Mouse (Mus musculus) forebrain, embryonic 16.5 days (tissue): ENCODE data around the gene Slc4a5. TPM values are rescaled to one million over a fixed set of nuclear protein-coding genes. Genes with fewer than 3 reads are reported as not detected.

Experiments
- ATAC-seq: fragments of 200-750 bp; cut with Nextera tagmentation; 2 replicates; pipeline ENCODE4 v1.8.0; 2017; ENCODE audit warnings: mild to moderate bottlenecking, moderate library complexity
- H3K27ac ChIP-seq: fragments of 300-500 bp; sonication (generic); 2 replicates; pipeline ENCODE4 v1.5.1; 2014; ENCODE audit warnings: low read length, control low read depth
- H3K27me3 ChIP-seq: fragments of 300-500 bp; sonication (generic); replicated peaks from 2 replicates; pipeline ENCODE4 v1.6.1; 2014; ENCODE audit warnings: low read length; ENCODE audit not compliant: control insufficient read depth, insufficient read depth
- H3K36me3 ChIP-seq: fragments of 300-500 bp; sonication (generic); 2 replicates; pipeline ENCODE4 v1.6.1; 2014; ENCODE audit not compliant: control insufficient read depth, insufficient read depth
- H3K4me1 ChIP-seq: fragments of 300-500 bp; sonication (generic); replicated peaks from 2 replicates; pipeline ENCODE4 v1.6.1; 2014; ENCODE audit warnings: low read length; ENCODE audit not compliant: control insufficient read depth, insufficient read depth
- H3K4me2 ChIP-seq: fragments of 300-500 bp; sonication (generic); 2 replicates; pipeline ENCODE4 v1.6.1; 2014; ENCODE audit warnings: mild to moderate bottlenecking, low read length, control low read depth
- H3K4me3 ChIP-seq: fragments of 300-500 bp; sonication (generic); replicated peaks from 2 replicates; pipeline ENCODE4 v1.5.1; 2014; ENCODE audit warnings: mild to moderate bottlenecking, low read length, control low read depth
- H3K9ac ChIP-seq: fragments of 300-500 bp; sonication (generic); replicated peaks from 2 replicates; pipeline ENCODE4 v1.6.1; 2014; ENCODE audit warnings: low read depth, low read length, control low read depth
- H3K9me3 ChIP-seq: fragments of 300-500 bp; sonication (generic); 2 replicates; pipeline ENCODE4 v1.6.1; 2016; ENCODE audit warnings: low read length; ENCODE audit not compliant: control insufficient read depth
- WGBS: fragments of 180-500 bp; shearing (Covaris S2); extraction: QIAGEN DNeasy Blood & Tissue Kit; methylation state at CpG from one replicate; pipeline ENCODE4 v1.1.7; 2014; 5-methylcytosine and 5-hydroxymethylcytosine counted together
- polyA plus RNA-seq: library from polyadenylated mRNA; unstranded; fragments of >200 nt; fragmentation: Nextera tagmentation; extraction: Ambion mirVana; gene quantifications from 2 replicates; pipeline ENCODE4 v1.2.1, GENCODE M21; 2015

The Slc4a5 gene
- polyA plus RNA-seq, 1 experiment from 2014 or later, result 0.52 TPM

DNA sequence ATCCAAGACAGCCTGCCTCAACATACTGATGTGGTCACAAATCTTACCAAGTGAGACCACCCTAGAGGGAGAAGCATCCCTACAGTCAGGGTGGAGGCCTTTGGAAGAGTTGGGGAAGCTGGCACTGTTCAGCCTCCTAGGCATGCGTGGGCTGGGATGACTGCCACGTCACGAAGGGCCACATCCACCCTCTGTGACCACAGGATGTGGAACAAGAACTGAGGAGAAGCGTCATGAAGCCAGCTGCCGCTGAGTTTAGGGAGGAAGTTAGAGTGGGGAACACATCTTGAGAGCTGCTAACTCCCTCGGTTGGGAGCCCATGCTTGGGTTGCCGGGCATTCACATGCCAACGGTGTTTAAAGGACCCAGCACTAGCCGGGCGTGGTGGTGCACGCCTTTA, 54.1 kb downstream of the Slc4a5 start:
- H3K27me3 ChIP-seq, result no peaks in the 10 kb centered on the region
- H3K4me3 ChIP-seq, result no peak overlapping the region
- no peak for ATAC-seq
- no peak overlapping the region for H3K4me2 ChIP-seq
- H3K27ac ChIP-seq, result no peak overlapping the region
- H3K9me3 ChIP-seq, result no peaks in the 10 kb centered on the region
- H3K4me1 ChIP-seq, result no peaks in the 10 kb centered on the region
- H3K9ac ChIP-seq, result no peak overlapping the region
- H3K36me3 ChIP-seq, result no peaks in the 10 kb centered on the region
- WGBS, result 88% methylated on average over 11 of the region's 11 CpGs

DNA sequence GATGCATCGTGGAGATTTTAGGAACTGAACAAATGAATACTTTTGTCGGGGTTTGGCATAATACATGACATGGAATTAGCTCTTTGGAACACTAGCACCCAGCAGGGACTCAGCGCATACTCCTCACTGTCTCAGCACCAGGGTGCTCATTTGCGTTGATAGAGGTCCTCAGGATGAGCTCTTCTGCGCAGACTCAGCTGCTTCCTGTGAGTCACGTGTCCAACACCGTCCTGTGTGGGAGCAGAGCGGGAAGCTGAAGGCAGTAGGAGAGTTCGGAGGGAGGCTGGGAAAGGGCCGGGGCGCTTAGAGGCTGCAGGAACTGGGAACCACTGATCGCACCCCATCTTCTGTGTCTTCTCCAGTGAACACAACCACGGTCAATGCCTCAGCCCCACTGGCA, 57.5 kb downstream of the Slc4a5 start:
- WGBS, result 77% methylated on average over 13 of the region's 13 CpGs
- Histone ChIP-seq H3K4me1 (no peaks in the 10 kb centered on the region), H3K9me3 (0 out of 2 replicates have a peak, but pooled peaks cover 3% of the 10 kb centered on the region), H3K27ac (no peak overlapping the region), H3K9ac (no peak overlapping the region), H3K36me3 (no peaks in the 10 kb centered on the region), H3K4me2 (no peak overlapping the region), H3K27me3 (no peaks in the 10 kb centered on the region), H3K4me3 (no peak overlapping the region)
- no peak for ATAC-seq

DNA sequence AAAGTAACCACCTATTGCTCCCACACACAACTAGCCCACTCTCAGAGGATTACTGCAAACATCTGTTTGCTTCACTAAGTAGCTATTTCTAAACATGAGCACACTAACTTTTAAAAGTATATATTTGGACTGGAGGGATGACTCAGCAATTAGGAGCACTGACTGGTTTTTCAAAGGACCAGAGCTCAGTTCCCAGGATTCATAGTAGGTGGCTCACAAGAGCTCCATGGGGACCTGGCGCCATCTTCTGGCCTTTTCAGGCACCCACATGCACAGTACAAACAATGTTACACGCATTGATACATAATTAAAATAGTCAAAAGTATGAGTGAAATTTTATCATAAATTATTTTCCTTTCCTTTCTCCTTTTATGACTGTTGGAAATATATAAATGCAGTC, 59.3 kb downstream of the Slc4a5 start:
- Histone ChIP-seq H3K4me3 (no peak overlapping the region), H3K9me3 (0 out of 2 replicates have a peak, but pooled peaks cover 3% of the 10 kb centered on the region), H3K27ac (no peak overlapping the region), H3K4me2 (no peak overlapping the region), H3K9ac (no peak overlapping the region), H3K4me1 (no peaks in the 10 kb centered on the region), H3K36me3 (no peaks in the 10 kb centered on the region), H3K27me3 (no peaks in the 10 kb centered on the region)
- WGBS, result 24% methylated on average over 2 of the region's 2 CpGs
- ATAC-seq, result no peak

DNA sequence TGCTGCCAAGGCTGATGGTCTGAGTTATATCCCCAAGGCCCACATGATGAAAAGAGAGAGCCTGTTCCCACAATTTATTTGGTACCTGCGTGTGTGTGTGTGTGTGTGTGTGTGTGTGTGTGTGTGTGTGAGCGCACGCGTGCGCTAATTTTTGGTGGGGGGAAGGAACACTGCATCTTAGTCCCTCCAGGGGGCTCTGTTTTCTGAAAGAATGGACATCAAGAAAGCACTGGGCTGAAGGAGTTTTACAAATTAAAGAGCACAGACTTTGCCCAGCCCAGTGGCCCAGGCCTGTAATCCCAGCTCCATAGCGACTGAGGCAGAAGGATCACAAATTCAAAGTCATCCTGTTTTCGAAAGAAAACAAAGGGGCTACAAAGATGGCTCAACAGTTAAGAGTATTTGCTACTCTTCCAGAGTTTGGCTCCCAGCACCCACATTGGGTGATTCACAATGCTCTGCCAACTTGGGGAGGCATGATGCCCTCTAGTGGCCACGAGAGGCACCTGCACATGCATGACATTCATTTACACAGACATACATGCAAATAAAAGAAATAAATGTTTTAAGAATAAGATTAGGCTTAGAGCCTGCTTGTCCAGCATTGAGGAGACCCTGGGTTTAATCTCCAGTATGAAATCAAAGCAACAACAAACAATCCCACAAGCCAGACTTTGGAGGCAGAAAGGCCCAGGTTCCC, 60.8 kb downstream of the Slc4a5 start:
- no peak for ATAC-seq
- Histone ChIP-seq H3K9ac (no peak overlapping the region), H3K36me3 (no peaks in the 10 kb centered on the region), H3K9me3 (0 out of 2 replicates have a peak, but pooled peaks cover 3% of the 10 kb centered on the region), H3K27me3 (no peaks in the 10 kb centered on the region), H3K4me1 (no peaks in the 10 kb centered on the region), H3K4me3 (no peak overlapping the region), H3K27ac (no peak overlapping the region), H3K4me2 (no peak overlapping the region)
- 81% methylated on average over 8 of the region's 8 CpGs for WGBS

GRCm38 (mm10) chr6:83300447-83301229, 81.0 kb downstream of the Slc4a5 start:
- H3K9me3 ChIP-seq, result no peaks in the 10 kb centered on the region
- no peaks in the 10 kb centered on the region for H3K4me1 ChIP-seq
- H3K9ac ChIP-seq, result no peak overlapping the region
- no peak overlapping the region for H3K4me2 ChIP-seq
- H3K27me3 ChIP-seq, result no peaks in the 10 kb centered on the region
- H3K4me3 ChIP-seq, result no peak overlapping the region
- 81% methylated on average over 7 of the region's 7 CpGs for WGBS
- ATAC-seq, result no peak
- H3K36me3 ChIP-seq, result no peaks in the 10 kb centered on the region
- H3K27ac ChIP-seq, result no peak overlapping the region

- no peak overlapping the region for H3K4me3 ChIP-seq
- no peak overlapping the region for H3K9ac ChIP-seq
- H3K36me3 ChIP-seq, result peaks cover 4% of the 10 kb centered on the region; the same call in 1 of the 2 replicates
- 98% methylated on average over 2 of the region's 2 CpGs for WGBS
- no peaks in the 10 kb centered on the region for H3K27me3 ChIP-seq
- no peaks in the 10 kb centered on the region for H3K9me3 ChIP-seq
- no peak for ATAC-seq
- no peak overlapping the region for H3K4me2 ChIP-seq
- H3K4me1 ChIP-seq, result no peaks in the 10 kb centered on the region
- no peak overlapping the region for H3K27ac ChIP-seq
These were observed 81.7 kb downstream of the Slc4a5 start for GRCm38 (mm10) chr6:83301294-83301693.

DNA sequence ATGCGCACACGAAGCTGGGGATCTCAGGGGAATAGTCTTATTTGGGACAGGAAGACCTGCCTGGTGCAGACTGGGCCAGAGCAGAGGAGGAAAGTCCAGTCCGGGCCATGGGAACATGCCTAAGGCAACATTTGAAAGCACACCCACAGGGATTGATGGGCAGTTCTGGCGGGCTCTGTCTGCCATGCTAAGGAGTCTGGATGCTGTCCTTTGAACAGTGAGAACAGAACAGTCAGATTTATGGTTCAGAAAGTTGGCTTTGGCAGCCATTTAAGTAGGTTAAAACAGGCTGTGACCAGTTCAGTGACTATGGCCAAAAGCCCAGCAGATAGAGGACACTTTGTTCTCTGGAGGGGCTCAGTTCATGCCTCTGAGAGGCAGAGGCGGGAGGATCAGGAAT, 82.6 kb downstream of the Slc4a5 start:
- Histone ChIP-seq H3K36me3 (peaks cover 4% of the 10 kb centered on the region; the same call in 1 of the 2 replicates), H3K9me3 (no peaks in the 10 kb centered on the region), H3K9ac (no peak overlapping the region), H3K4me3 (no peak overlapping the region), H3K4me2 (no peak overlapping the region), H3K27ac (no peak overlapping the region), H3K4me1 (no peaks in the 10 kb centered on the region), H3K27me3 (no peaks in the 10 kb centered on the region)
- no peak for ATAC-seq
- 79% methylated on average over 5 of the region's 5 CpGs for WGBS

- no peak overlapping the region for H3K27ac ChIP-seq
- no peak overlapping the region for H3K9ac ChIP-seq
- 91% methylated on average over 7 of the region's 7 CpGs for WGBS
- H3K36me3 ChIP-seq, result peaks cover 19% of the 10 kb centered on the region
- no peak overlapping the region for H3K4me3 ChIP-seq
- H3K4me1 ChIP-seq, result no peaks in the 10 kb centered on the region
- H3K4me2 ChIP-seq, result no peak overlapping the region
- no peak for ATAC-seq
- no peaks in the 10 kb centered on the region for H3K27me3 ChIP-seq
- no peaks in the 10 kb centered on the region for H3K9me3 ChIP-seq
These were observed 89.4 kb downstream of the Slc4a5 start for GRCm38 (mm10) chr6:83309017-83309416.

DNA sequence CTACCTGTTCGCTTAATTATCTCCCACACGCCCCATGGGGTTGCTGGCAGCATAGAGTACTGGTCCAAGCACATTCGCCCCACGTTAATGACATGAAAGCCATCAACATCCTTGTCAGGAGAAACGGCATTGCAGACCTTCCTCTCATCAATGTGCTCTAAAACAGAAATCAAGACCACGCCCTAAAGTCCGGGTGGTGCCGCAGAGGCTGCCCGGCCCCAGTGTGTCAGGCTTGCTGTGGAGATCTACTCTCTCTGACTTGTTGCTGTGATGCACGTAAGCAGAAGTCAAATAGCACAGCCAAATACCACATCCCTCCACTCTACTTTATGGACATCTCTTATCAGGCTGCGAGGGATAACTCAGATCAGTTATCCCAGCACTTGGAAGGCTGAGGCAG, 91.6 kb downstream of the Slc4a5 start:
- Histone ChIP-seq H3K27me3 (no peaks in the 10 kb centered on the region), H3K9me3 (no peaks in the 10 kb centered on the region), H3K36me3 (peaks cover 15% of the 10 kb centered on the region), H3K27ac (no peak overlapping the region), H3K4me3 (no peak overlapping the region), H3K4me2 (no peak overlapping the region), H3K9ac (no peak overlapping the region), H3K4me1 (peaks cover 6% of the 10 kb centered on the region)
- no peak for ATAC-seq
- 96% methylated on average over 11 of the region's 11 CpGs for WGBS
